Mouse (Mus musculus) neural tube, embryonic 14.5 days (tissue): ENCODE results near the gene Itpr3. TPM values are rescaled to one million over a fixed set of nuclear protein-coding genes. Genes with fewer than 3 reads are reported as not detected.

Experiments
- microRNA-seq: library from miRNA; unstranded; fragments of <30 nt; microRNA quantifications from one replicate; pipeline ENCODE4, GENCODE M21; 2016
- polyA plus RNA-seq: library from polyadenylated mRNA; unstranded; fragments of >200 nt; fragmentation: Nextera tagmentation; extraction: Ambion mirVana; gene quantifications from 2 replicates; pipeline ENCODE4 v1.2.1, GENCODE M21; 2014

Gene Itpr3
- polyA plus RNA-seq, 1 experiment from 2014 or later = 0.50 TPM

Small RNA genes within 50 kb of the gene (microRNA-seq; reads per million reads assigned to microRNA genes)
- gene Mir7677 = not detected

Other genes starting within 250 kb of the Itpr3 start
- not detected in 2 replicates for gene Nkx2-5, start 212.3 kb upstream of the Itpr3 start, polyA plus RNA-seq
- 2.4 and 2.8 TPM in 2 replicates for gene Kifc5b, start 140.2 kb upstream of the Itpr3 start, polyA plus RNA-seq
- gene Phf1, start 124.3 kb upstream of the Itpr3 start, polyA plus RNA-seq = 18.8 and 23.8 TPM in 2 replicates
- 112 and 127 TPM in 2 replicates for gene Cuta, start 117.7 kb upstream of the Itpr3 start, polyA plus RNA-seq
- 5.2 and 7.4 TPM in 2 replicates for gene Syngap1, start 116.1 kb upstream of the Itpr3 start, polyA plus RNA-seq
- 10.8 and 11.4 TPM in 2 replicates for gene Zbtb9, start 84.1 kb upstream of the Itpr3 start, polyA plus RNA-seq
- 4.6 and 5.3 TPM in 2 replicates for gene Bak1, start 28.3 kb upstream of the Itpr3 start, polyA plus RNA-seq
- 288 and 349 TPM in 2 replicates for gene Uqcc2, start 76.6 kb downstream of the Itpr3 start, polyA plus RNA-seq
- gene Ip6k3, start 110.5 kb downstream of the Itpr3 start, polyA plus RNA-seq = 0.44 and 0.62 TPM in 2 replicates
- 15.6 and 18.0 TPM in 2 replicates for gene Lemd2, start 147.2 kb downstream of the Itpr3 start, polyA plus RNA-seq